Mouse (Mus musculus) gonadal fat pad, adult 2 months (tissue): Measurements from ENCODE around the gene Hgf. TPM values are rescaled to one million over a fixed set of nuclear protein-coding genes. Genes with fewer than 3 reads are reported as not detected.

Source experiments
- DNase-seq: peaks from one replicate; pipeline ENCODE4 v3.0.0-alpha.2; 2012; ENCODE audit warnings: low read depth
- polyA plus RNA-seq: library from polyadenylated mRNA; depleted of rRNA; stranded (reverse); fragments of >200 nt; gene quantifications from 2 replicates; pipeline ENCODE4 v1.2.3, GENCODE M21; 2012; rRNA removed

Gene Hgf
- polyA plus RNA-seq, result 2.1 and 2.2 TPM in 2 replicates

- DNase-seq, result no peak
Measured at GRCm38 (mm10) chr5:16553304-16554047, at the start of gene Hgf. Gene Hgf, plus strand, starts transcription at chr5:16553495.

- DNase-seq, result no peak
Measured at GRCm38 (mm10) chr5:16506702-16507350, 46.5 kb upstream of the Hgf start.

DNA sequence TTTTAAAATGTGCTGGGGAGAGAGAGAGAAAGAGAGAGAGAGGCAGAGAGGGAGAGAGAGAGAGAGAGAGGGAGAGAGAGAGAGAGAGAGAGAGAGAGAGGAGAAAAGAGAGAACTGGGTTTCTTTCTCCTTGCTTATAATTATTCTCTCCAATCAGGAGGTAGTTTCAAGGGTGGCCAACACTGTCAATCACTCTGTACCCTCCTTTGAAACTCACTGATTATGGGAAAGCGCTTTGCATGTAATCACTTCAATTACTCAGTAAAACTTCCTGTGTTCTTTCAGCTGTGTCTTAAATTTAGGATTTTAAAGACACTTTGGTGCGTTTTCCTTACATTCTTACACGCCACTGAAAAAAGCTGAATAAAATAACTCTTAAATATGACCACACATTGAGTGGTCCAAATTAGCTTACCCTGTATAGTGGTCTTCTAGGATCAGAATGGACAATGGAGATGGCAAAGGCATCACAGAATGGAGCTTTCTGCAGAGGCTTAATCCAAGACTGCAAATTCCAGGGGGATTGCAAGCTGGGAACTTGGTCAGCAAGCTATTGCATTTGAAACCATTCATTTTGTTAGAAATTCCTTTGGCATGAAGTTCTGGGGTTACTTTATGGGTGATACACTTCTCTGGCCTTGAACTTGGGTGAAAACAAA is 21.5 kb upstream of the Hgf start:
- no peak for DNase-seq

- no peak for DNase-seq
Measured at GRCm38 (mm10) chr5:16538067-16538466, 15.2 kb upstream of the Hgf start.

GRCm38 (mm10) chr5:16541561-16542116 is 11.7 kb upstream of the Hgf start:
- peak; percentile 26 for DNase-seq

DNA sequence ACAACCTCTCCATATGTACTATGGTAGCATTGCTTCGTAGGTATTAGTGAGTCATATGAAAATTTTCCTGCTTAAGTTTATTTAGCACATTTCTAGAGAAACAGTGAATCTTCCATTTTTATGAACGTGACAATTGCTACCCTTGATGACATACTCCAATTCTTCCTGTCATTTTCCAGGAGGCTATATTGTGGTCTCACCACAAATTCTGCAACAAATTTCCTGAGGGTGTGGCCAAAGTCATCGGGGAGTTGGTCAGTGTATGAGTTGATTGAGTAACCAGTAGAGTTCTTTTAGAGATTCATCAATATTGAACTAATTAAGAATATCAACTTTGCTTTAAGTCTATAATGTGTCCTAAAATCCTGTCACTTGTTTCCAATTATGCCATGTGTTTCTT is 5.8 kb upstream of the Hgf start:
- DNase-seq, result no peak

DNA sequence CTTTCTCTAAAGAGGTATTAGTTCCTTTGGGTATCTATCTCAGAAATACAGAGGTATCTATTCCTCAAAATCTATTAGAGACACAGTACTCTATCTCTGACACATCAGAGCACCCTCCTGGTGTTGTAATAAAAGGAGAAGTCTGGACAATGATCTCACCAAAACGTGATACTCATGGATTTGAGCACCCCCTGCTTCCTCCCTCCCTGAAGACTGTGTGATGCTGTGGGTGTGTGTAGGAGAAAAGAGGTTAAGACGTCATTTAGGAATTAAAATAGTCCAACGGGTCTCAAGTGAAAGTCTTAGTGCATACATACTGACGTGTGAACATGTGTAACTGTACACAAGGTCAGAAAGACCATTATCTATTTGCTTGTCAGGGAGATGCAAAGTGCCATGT is 648 bp upstream of the Hgf start:
- DNase-seq, result no peak

GRCm38 (mm10) chr5:16560247-16560646 is 7.0 kb downstream of the Hgf start:
- DNase-seq, result no peak

GRCm38 (mm10) chr5:16568997-16569396 is 15.7 kb downstream of the Hgf start:
- DNase-seq, result no peak

DNA sequence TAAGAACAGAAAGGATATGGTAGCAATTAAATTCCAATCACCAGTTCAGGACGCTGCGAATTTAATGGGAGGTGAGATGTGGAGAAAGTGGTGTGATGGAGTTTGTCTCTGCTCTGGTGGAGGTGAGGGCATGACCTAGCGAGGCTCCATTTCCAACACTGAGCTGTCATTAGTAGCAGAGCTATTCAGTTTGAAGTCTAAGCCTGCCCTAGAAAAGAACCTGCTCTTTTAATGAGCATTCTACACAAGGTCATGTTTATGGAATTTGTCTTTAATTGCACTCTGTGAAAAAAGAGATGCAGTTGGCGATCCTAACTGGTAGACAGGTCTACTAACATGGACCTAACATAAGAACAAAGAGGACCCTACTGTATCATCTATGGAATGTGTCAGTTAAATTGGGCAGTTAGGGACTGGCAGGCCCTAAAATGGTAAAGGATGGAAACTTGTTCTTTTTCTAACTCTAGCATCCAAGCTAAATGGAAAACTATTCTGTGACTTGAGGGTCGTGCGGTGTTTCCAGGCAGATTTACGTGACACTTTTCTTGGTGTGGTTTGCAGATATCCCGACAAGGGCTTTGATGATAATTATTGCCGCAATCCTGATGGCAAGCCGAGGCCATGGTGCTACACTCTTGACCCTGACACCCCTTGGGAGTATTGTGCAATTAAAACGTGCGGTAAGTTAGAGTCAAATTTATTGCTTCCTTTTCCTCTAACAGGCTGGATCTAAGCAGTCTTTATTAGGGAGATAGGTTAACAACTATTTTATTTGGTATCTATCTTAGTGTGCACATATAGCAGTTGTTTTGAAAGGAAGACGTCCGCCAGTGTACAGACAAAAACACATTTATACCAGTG is 24.8 kb downstream of the Hgf start:
- DNase-seq, result no peak

DNA sequence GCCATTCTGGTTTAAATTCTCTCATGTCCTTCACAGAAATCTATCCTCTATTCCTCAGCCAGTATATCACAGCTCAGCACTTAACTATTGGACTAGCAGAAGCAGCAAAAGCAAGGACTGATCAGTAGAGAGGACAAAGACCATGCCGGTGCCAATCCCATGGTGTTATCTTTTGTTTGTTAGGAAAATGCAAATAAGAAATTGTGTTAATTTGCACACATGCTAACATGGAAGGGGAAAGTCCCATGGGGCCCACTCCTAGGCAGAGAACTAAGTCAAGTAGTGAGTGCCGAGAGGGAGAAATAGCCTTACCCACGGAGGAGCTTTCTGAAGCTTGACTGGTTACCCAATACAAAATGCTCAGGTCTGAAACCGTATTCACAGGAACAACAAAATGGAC is 42.4 kb downstream of the Hgf start:
- no peak for DNase-seq

GRCm38 (mm10) chr5:16597996-16598395 is 44.7 kb downstream of the Hgf start:
- DNase-seq, result no peak

- no peak for DNase-seq
Measured at GRCm38 (mm10) chr5:16601463-16601862, 48.2 kb downstream of the Hgf start.

DNA sequence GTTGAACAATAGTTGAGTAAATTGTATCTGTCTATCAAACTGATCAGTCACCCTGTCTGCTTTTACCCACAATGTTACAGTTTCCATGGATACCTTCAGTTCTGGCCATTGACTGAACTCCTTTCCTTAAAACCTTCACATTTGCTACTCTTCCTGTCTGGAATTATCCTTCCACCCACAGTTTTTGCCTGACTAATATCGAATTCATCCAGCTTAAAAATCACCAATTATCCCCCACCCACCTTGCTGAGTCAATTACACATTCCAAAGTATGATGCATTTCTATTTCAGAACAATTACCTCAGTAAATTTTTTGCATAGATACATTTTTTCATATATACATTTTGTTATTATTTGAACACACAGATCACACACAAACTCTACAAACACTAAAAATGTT is 79.7 kb downstream of the Hgf start:
- DNase-seq, result no peak

DNA sequence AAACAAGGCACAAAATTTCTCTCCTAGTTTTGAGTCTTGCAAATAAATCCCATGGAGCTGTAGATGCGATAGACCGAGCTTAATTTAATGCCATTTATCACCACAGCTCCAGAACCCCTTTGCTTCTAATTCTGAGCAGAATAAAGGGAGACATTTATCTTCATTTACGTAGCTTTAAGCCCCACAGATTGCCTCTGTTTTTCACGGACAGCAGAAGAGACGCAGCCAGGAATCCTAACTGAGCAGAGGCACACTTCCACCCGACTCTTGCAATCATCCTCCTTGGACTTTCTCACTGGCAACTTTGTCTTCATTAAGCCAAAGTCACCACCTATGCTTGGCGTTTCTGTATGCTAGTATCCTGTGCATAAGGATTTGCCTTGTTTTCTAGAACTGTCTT is 93.1 kb downstream of the Hgf start:
- DNase-seq, result no peak

DNA sequence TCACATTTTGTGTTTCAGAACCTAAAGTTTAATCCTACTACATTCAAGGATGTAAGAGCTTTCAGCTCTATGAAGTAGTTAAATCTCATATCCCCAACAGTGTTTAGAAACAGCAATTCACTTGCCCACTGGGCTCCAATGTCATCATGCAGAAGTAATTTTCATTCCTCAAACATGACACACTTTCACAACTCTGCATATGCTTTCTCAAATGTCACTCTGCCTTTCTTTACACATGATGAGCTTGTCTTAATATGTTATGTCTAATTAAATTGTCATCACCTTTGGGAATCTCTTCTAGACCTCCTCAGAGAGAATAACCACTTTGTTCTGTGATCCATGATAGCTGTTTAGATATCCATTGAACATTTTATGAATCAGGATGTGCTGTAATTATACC is 94.4 kb downstream of the Hgf start:
- no peak for DNase-seq

GRCm38 (mm10) chr5:16650240-16650639 is 96.9 kb downstream of the Hgf start:
- DNase-seq, result no peak

- DNase-seq, result no peak
Measured at GRCm38 (mm10) chr5:16654022-16654421, 100.7 kb downstream of the Hgf start.
